Mouse (Mus musculus) ES-CJ7 (cell line): ENCODE data around the gene Pecam1.
"Not testable (repeated sequence)": the region's sequence is repeated elsewhere in the genome, so short reads cannot be mapped to it uniquely, and the experiment has no call there.

ENCODE experiments used
- DNase-seq: peaks from one replicate; pipeline ENCODE4 v3.0.0; 2011; ENCODE audit warnings: low read depth, low spot score

Gene Pecam1

DNA sequence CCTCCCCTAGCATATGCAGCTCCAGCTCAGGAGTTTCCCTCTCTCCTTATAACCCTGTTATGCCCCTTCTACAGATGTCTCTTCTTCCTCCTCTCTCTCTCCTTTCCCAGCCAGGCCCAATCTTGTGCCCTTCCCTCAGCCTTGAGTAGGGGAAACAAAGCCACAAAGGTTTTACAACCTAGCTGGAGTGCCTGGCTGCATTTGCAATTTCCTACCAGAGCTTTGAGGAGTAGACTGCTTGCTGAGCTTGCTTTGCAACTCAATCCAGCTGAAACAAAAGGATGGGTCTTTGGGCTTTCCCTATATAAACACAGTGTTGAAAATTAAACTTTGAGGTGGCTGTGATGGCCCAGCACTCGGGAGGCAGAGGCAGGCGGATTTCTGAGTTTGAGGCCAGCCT, 117.0 kb downstream of the Pecam1 start:
- DNase-seq = peak; percentile 93

DNA sequence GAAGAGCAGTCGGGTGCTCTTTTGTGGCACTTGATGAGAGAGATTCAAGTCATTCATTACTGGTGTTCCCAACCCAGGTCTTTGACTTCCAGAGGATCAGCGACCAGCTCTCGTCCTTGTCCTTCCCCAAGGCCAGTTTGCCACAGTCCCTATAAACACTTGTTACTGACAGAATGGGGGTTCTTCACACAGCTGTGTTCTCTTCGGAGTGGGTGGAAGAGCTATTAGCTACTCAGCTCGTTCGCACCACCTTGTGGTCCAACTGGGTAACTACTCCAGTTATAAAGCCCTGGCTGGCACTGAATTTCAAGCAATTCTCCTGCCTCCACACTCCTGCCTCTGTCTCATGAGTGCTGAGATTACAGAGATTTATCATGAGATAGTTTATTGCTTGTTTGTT, 122.7 kb downstream of the Pecam1 start:
- DNase-seq = peak; percentile 81

DNA sequence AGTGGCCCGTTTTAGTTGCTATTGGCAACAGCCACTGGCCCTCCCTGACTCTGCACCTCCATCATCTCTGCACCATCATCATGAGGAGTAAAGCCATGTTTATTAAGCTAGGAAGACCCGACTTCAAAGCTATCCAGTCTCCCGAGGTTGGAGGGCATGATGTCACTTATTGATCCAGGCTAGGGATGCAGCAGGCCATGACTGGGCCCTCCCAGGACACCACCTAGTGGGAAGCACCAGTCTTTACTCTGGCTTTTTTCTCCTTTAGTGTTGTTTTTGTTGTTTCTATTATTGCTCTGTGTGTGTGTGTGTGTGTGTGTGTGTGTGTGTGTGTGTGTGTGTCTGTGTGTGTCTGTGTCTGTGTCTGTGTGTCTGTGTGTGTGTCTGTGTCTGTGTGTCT, 124.9 kb downstream of the Pecam1 start:
- no peak for DNase-seq

DNA sequence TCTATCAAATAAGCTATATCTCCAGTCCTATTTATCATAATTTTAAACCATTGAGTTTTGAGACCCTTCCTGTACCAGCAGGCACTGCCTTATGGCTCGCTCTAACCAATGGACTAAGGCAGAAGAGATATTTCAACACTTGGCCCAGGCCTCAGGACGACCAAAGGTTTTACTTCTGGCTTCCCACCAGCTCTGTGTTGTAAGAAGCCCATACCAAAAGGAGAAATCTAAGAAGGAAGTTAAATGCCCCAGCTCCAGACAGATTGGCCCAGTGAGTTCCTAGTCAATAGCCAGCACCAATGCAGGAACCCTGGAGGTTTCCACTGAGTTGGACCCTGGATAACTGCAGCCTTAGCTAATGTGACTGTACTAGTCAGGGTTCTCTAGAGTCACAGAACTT, 126.8 kb downstream of the Pecam1 start:
- DNase-seq = no peak

DNA sequence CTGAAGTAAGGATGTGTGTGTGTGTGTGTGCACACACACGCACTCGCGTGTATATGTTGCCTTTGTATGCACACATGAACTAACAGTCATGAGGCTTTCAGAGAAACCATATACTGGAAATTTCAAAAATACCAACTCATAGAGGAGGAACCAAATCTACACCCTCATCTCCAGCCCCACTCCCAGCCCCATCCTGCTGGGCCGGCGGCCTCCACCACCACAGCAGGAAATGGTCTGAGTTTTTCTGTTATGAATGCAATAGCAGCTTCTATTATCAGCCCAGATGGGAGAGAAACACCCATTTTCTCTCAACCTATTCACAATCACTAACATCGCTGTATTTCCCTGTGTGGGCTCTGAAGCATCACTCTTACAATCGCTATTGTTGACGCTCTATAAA, 128.4 kb downstream of the Pecam1 start:
- DNase-seq = no peak

DNA sequence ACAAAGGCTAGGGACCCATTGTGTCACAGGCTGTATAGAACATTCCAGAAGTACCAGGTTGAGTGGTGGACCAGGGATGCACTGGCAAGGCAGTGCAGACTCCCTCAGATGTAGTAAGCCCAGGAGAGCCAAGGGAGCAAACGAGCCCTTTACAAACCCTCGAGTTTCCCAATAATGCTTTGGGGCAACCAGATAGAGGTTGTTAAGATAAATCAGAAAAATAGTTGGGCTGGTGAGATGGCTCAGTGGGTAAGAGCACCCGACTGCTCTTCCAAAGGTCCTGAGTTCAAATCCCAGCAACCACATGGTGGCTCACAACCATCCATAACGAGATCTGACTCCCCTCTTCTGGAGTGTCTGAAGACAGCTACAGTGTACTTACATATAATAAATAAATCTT, 131.7 kb downstream of the Pecam1 start:
- not testable (repeated sequence) for DNase-seq

DNA sequence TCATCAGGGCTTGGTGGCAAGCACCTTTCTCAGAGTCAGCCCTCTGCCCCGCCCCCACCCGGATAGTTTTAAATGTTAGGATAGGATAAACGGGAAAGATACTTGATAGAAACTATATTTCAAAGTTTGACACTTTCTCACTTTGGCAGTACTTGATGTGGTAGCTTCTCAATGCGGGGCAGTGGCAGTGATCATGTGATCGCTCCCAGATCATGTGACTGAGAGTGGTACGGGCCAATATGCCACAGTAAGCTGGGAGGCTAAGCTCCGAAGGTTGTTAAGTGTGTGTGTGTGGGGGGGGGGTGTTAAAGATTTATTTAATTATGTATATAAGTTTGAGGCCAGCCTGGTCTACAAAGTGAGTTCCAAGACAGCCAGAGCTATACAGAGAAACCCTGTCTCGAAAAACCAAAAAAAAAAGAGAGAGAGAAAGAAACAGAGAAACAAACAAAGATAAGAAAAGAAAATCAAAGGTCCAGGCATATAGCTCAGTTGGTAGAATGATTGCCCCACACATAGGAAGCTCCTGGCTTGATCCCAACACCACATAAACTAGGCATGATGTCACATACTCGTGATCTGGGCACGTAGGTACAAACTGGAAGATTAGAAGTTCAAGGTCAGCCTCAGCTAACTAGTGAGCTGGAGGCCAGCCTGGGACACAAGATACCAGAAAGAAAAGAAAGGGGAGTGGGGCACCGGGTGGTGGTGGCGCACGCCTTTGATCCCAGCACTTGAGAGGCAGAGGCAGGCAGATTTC, 132.4 kb downstream of the Pecam1 start:
- peak; percentile 45 for DNase-seq

DNA sequence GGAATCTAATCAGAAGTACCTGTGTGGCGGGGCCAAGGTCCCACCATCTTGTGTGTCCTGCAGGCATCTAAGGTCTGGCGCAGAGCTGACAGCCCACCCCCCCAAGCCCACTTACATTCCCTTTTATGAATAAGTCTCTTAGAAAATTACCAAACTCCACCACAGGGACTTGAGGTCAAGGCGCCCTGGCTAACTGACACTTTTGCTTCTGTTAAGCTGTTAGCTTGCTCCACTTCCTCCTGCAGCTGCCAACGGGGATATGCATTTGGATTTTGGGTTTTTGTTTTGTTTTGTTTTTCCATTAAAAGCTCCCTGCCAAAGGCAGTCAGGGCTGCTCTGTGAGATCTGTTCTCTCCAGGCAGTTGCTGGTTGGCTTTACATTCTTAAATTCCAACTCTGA, 134.9 kb downstream of the Pecam1 start:
- no peak for DNase-seq

DNA sequence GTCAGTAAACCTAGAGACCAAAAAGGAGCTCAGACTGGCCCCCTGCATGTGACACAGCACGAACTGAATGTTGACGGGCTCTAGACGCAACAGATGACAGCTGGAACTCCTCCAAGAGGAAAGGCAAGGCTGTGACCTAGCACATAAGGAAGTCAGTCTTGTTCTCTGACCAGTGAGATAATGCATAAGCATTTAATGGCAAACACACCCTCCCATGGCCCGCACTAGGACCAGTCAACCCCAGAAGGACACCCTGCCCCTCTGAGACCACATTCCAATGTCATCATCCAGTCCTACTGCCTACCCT, 136.1 kb downstream of the Pecam1 start:
- DNase-seq = no peak

DNA sequence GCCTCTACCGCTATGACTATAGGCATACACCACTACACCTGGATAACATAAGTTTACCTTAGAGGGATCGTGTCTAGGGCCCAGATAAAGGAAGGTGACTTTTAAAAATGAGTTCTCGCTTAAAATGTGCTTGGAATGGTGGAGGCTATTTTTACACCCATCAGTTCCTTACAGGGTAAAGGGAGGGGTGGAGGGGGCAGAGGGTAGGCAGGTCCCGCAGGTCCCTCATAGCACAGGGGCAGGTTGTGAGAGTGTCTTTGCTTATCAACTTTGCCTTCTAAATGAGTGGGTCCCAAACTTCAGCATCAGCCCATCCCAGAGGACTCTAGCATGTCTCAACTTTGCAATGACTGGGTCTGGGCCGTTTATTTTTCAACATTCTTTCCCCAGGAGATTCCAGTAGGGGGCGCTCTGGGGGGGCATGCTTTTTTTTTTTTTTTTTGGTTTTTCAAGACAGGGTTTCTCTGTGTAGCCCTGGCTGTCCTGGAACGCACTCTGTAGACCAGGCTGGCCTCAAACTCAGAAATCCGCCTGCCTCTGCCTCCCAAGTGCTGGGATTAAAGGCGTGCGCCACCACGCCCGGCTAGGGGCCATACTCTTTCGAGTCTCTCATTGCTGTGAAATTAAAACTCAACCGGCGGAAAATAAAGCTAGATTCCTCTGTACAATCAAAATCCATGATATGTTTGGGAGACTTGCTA, 136.6 kb downstream of the Pecam1 start:
- peak; percentile 54 for DNase-seq

DNA sequence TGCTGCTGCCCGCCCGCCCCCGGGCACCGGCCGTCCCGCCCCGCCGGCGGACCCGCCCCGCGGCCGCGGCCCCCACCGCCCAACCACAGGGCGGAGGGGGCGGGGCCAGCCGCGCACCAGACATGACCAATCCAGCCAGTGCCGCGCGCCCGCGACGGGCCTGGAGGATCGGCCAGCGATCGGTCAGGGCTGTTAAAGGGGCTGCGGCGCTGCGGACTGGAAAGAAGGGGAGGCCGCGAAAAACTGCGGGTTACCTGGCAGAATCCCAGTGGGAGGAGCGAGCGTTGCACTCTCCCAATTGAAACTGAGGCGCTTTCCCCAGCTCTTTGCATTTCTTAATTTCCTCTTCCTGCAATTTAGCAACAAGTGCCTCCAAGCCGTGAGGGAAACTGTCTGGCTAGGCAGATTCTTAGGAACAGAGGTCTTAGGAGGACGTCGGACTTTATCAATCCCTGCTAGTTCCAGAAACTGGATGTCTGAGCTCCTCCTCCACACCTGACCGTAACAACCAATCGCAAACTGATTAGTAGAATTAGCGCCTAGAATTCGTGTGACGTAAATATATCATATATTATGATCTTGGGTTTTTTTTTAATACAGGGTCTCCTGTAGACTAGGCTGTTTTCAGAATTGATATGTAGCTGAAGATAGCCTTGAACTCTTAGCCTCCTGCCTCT, 137.3 kb downstream of the Pecam1 start, which contains the start of gene Tex2:
Tex2 (minus strand) TSS at position 463 of the 677 bp plus-strand sequence.
- peak; percentile 95 for DNase-seq

DNA sequence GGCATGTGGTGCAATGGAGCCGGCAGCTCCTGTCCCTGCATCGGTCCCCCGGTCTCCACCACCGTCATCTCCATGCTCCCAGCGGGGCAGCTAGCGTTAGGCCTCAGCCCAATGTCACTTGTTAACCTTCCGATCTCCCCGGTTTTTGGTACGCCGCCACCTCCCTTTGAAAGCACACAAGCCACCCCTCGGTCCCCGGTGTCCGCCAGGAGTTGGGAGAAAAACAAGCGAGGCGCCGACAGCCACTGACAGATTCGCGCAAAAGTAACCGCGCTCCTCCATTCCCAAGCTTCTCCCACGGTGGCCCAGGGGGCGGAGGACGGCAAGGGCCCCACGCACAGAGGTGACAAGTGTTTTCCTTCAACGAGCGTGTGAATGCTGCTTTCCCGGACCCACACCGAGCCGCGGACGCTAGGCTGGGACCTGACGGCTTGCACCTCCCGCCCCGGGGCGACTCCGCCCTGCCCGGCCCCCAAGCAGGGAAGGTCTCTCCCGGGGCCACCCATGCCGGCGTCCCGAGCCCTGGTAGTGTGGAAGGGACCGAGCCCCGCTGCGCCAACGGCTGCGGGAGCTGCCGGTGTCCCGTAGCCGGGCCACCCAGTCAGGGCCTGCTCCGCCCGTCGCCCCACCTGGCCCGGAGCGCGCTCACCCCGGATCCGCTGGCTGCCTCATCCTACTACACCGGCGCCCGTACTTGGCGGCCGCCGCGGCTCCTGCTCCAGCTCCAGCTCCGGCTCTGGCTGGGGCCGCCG, 138.0 kb downstream of the Pecam1 start:
- no peak for DNase-seq

DNA sequence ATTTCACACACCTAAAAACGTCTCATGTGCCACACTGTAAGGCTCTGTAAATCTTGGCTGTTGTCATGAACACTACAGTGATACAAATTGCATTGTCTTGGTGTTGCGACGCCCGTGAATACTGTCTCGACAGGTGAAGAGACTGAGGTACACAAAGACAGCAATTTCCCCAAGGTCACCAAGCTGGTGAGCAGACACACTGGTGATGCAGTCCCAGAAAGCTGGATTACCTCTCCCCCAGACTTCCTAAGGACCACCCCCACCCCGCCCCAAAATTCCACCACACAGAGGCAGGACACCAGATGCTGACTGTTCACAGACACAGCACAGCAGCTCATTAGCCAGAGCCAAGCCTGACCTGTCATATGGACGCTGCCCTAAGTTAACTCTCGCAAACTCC, 140.7 kb downstream of the Pecam1 start:
- peak; percentile 57 for DNase-seq

DNA sequence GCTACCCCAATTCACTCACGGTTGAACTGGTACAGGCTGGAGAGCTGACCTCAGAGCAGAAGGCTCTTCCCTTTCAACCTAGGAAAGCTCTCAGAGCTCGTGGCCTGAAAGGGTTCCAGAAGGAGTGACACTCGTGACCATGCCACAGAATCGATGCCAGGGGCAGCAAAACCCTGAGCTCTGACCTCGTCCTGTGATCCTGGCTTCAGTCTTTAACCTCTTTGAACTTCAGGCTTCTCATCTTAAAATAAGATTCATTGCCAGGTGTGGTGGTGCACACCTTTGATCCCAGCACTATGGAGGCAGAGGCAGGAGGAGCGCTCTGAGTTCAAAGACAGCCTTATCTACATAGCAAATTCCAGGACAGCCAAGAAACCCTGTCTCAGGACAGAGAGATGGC, 143.1 kb downstream of the Pecam1 start:
- DNase-seq = peak; percentile 50

DNA sequence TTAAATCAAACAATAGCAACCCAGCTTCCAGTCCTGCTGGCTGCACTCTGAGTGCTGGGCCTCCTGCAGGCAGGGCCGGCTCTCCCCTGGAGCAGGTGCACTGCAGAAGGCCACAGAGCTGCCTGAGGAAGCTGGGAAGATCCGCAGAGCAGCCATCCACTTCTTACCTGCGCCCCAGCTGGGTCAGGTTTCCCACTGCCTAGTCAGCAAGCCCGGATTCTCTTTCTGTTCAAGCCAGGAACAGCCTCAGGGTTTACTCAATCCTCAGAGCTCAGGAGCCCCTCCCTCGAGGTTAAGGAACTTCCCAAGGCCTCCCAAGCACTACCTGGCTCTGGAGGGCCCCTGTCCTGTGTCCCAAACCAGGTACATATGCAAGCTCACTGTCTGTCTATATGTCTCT, 144.4 kb downstream of the Pecam1 start:
- peak; percentile 30 for DNase-seq
